Mouse (Mus musculus): ENCODE measurements around the gene Slc4a1ap.

The Slc4a1ap gene

GRCm38 (mm10) chr5:31606151-31606550 lies 79.4 kb downstream of the Slc4a1ap start:
- DNase-seq (ENCODE audit: low read depth) = no peak

All from induced T-regulatory cell, adult 2 months (primary cell).